Mouse (Mus musculus): Measurements from ENCODE around the gene Cradd.

DNA sequence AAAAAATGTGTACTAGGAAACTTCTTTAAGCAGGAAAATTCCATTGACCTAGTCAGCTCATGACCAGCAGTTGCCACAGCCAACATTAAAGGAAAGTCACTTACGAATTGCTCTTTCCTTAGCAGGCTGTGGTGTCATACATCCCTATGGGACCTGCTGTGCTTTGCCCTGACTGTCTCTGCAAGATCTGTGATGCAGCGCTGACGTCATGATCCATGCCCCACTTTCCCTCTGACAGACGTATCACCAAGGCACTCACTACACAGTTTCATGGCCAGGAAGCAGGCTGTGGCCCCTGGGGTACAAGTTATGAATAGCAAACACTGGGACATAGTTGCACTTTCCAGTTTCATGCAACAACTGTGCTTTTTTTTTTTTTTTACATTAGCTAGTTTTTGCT lies 113.8 kb downstream of the Cradd start:
- TF ChIP-seq CTCF (IDR thresholded peaks at IDR 0.05; ENCODE audit: low read depth) (no peak), EP300 (IDR thresholded peaks at IDR 0.05; ENCODE audit: low read depth) (no peak)
